In the genomic region with DNA sequence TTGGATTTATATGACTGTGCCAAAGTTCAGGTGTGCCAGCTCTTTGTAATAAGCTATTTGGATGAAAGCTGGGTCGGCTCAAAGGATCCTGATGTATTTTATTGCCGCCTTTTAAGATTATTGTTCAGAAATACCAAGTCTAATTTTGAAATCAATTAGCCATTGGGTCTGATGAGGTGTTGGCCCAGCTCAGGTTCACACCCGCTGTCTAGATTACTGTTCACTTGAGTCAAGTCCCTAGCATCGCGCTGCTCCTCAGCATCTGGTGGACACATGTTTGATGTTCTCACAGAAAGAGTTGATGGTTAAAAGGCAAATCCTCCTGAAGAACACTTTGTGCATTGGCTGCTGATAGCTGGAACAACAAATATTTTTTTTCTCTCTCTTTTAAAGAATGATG, we compare ENCODE assay signal across 14 mouse cellular contexts.
"Had no signal": no experiment of that assay in that cellular context is flagged by ENCODE, and none has a peak within 500 bp of the region (broad histone marks: within the 10 kb centered on the region; RNA-seq: fewer than 3 reads in every experiment).

No protein-coding gene starts in this region.

- H3K27ac ChIP-seq: kidney, embryonic 15.5 days; liver, embryonic 13.5 days; midbrain, embryonic 13.5 days had no signal

- H3K9me3 ChIP-seq: liver, embryonic 13.5 days had no signal

- ATAC-seq: liver, postnatal 0 days; lung, postnatal 0 days; midbrain, embryonic 13.5 days had no signal

- H3K27me3 ChIP-seq: kidney, embryonic 15.5 days; liver, embryonic 13.5 days; midbrain, embryonic 13.5 days had no signal

- H3K4me2 ChIP-seq: kidney, embryonic 15.5 days; liver, embryonic 13.5 days; midbrain, embryonic 13.5 days had no signal

- H3K4me3 ChIP-seq: kidney, embryonic 15.5 days; liver, embryonic 13.5 days; midbrain, embryonic 13.5 days had no signal

- DNase-seq: kidney, adult 18-20 months; kidney, postnatal 14 days; liver; liver, embryonic 13.5 days; liver, postnatal 0 days; lung, postnatal 36 days; retina, postnatal 1 day; right cerebral cortex, postnatal 4 days; spleen, adult 18-20 months; thymus, adult 18-20 months; thymus, postnatal 14 days had no signal

- H3K4me1 ChIP-seq: kidney, embryonic 15.5 days; liver, embryonic 13.5 days; midbrain, embryonic 13.5 days had no signal

- H3K9ac ChIP-seq: kidney, embryonic 15.5 days; liver, embryonic 13.5 days; liver, postnatal 0 days; midbrain, embryonic 13.5 days had no signal

- H3K36me3 ChIP-seq: kidney, embryonic 15.5 days; liver, embryonic 13.5 days; midbrain, embryonic 13.5 days had no signal
